Mouse (Mus musculus) testis, adult 2 months (tissue): ENCODE measurements around the gene Prkn.

ENCODE experiments used
- CTCF ChIP-seq: fragments of 200-500 bp; IDR thresholded peaks from 2 replicates; pipeline ENCODE4 v1.5.1; 2012; ENCODE audit warnings: low read depth, mild to moderate bottlenecking, inconsistent platforms, low read length, moderate library complexity; ENCODE audit not compliant: control insufficient read depth, insufficient read depth, insufficient replicate concordance
- POLR2A ChIP-seq: fragments of 200-500 bp; IDR thresholded peaks from 2 replicates; pipeline ENCODE4 v1.6.1; 2012; ENCODE audit warnings: low read depth, mild to moderate bottlenecking, inconsistent platforms, low read length, moderate library complexity; ENCODE audit not compliant: control insufficient read depth

DNA sequence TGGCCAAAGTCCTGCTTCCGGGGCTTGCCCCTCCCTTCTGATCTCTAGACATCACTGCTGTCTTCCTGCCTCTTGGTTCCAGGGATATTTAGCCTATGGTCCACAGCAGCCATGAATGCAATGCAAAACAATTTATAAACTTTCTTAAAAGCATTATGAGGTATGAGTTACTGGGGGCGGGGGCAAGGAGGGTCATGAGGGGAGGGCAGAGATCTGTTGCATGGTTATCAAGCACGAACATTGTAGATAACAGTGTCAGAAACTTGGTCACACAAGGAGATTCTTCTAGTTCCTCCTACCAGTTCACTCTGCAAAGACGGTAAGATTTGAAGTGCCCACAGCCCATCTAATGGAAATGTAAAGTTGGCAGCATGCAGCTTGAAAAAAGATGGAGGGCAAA is 1149.1 kb downstream of the Prkn start:
- no peak for TF ChIP-seq POLR2A
- no peak for TF ChIP-seq CTCF
